Mouse (Mus musculus) ES-E14 (cell line): ENCODE data around the gene Scnn1g.

ENCODE experiments used
- CHD2 ChIP-seq: IDR thresholded peaks from 2 replicates; pipeline ENCODE4 v1.6.1; 2014; ENCODE audit warnings: mild to moderate bottlenecking, low read depth, low read length, inconsistent platforms
- HCFC1 ChIP-seq: IDR thresholded peaks from 2 replicates; pipeline ENCODE4 v1.6.1; 2012; ENCODE audit warnings: low read length, inconsistent platforms, borderline replicate concordance; ENCODE audit not compliant: insufficient read depth
- ZNF384 ChIP-seq: IDR thresholded peaks from 2 replicates; pipeline ENCODE4 v1.6.1; 2012; ENCODE audit warnings: low read depth, low read length, inconsistent platforms

- TF ChIP-seq CHD2 (no peak), ZNF384 (no peak), HCFC1 (no peak)
These were observed 42.5 kb upstream of the Scnn1g start for GRCm38 (mm10) chr7:121691803-121692202.
